Mouse (Mus musculus) midbrain, embryonic 14.5 days (tissue): ENCODE measurements around the gene Tnk1. TPM values are rescaled to one million over a fixed set of nuclear protein-coding genes. Genes with fewer than 3 reads are reported as not detected.

Experiments used
- ATAC-seq: fragments of 200-750 bp; cut with Nextera tagmentation; 2 replicates; pipeline ENCODE4 v1.8.0; 2017; ENCODE audit warnings: moderate number of reproducible peaks, moderate library complexity; ENCODE audit not compliant: low FRiP score, low TSS enrichment
- DNase-seq: peaks from one replicate; pipeline ENCODE4 v3.0.0-alpha.2; 2015
- H3K27ac ChIP-seq: fragments of 300-500 bp; sonication (generic); replicated peaks from 2 replicates; pipeline ENCODE4 v1.5.1; 2014; ENCODE audit warnings: mild to moderate bottlenecking, low read depth, low read length, moderate library complexity
- H3K27me3 ChIP-seq: fragments of 300-500 bp; sonication (generic); 2 replicates; pipeline ENCODE4 v1.6.1; 2014; ENCODE audit warnings: low read length, control low read depth, mixed read lengths; ENCODE audit not compliant: control insufficient read depth, insufficient read depth
- H3K36me3 ChIP-seq: fragments of 300-500 bp; sonication (generic); 2 replicates; pipeline ENCODE4 v1.6.1; 2014; ENCODE audit warnings: low read length, control low read depth; ENCODE audit not compliant: control insufficient read depth, insufficient read depth
- H3K4me1 ChIP-seq: fragments of 300-500 bp; sonication (generic); 2 replicates; pipeline ENCODE4 v1.6.1; 2014; ENCODE audit warnings: mild to moderate bottlenecking, antibody characterized with exemption, low read length, control low read depth; ENCODE audit not compliant: control insufficient read depth, insufficient read depth
- H3K4me2 ChIP-seq: fragments of 300-500 bp; sonication (generic); 2 replicates; pipeline ENCODE4 v1.6.1; 2014; ENCODE audit warnings: mild to moderate bottlenecking, low read length, moderate library complexity
- H3K4me3 ChIP-seq: fragments of 300-500 bp; sonication (generic); replicated peaks from 2 replicates; pipeline ENCODE4 v1.5.1; 2014; ENCODE audit warnings: low read depth, low read length
- H3K9ac ChIP-seq: fragments of 300-500 bp; sonication (generic); replicated peaks from 2 replicates; pipeline ENCODE4 v1.6.1; 2014; ENCODE audit warnings: mild to moderate bottlenecking, low read length, moderate library complexity
- H3K9me3 ChIP-seq: fragments of 300-500 bp; sonication (generic); 2 replicates; pipeline ENCODE4 v1.6.1; 2016; ENCODE audit warnings: low read length, control low read depth, mixed read lengths; ENCODE audit not compliant: control insufficient read depth
- WGBS: fragments of 180-500 bp; shearing (Covaris S2); extraction: QIAGEN DNeasy Blood & Tissue Kit; methylation state at CpG from one replicate; pipeline ENCODE4 v1.1.7; 2014; 5-methylcytosine and 5-hydroxymethylcytosine counted together
- polyA plus RNA-seq: library from polyadenylated mRNA; unstranded; fragments of >200 nt; fragmentation: Nextera tagmentation; extraction: Ambion mirVana; gene quantifications from 2 replicates; pipeline ENCODE4 v1.2.1, GENCODE M21; 2014

Tnk1 gene
- polyA plus RNA-seq, 1 experiment from 2014 or later: not detected

- no peaks in the 10 kb centered on the region for H3K9me3 ChIP-seq
- H3K4me2 ChIP-seq: no peak overlapping the region
- ATAC-seq (no peak), DNase-seq (no peak)
- H3K27me3 ChIP-seq: peaks cover 11% of the 10 kb centered on the region
- no peaks in the 10 kb centered on the region for H3K4me1 ChIP-seq
- H3K9ac ChIP-seq: no peak overlapping the region
- 75% methylated on average over 7 of the region's 7 CpGs for WGBS
- no peak overlapping the region for H3K4me3 ChIP-seq
- H3K36me3 ChIP-seq: peaks cover 35% of the 10 kb centered on the region
- H3K27ac ChIP-seq: no peak overlapping the region
Measured at GRCm38 (mm10) chr11:69853994-69854393, 4.5 kb downstream of the Tnk1 start.

GRCm38 (mm10) chr11:69850754-69851153, 7.8 kb downstream of the Tnk1 start:
- 77% methylated on average over 8 of the region's 8 CpGs for WGBS
- ATAC-seq: no peak
- H3K36me3 ChIP-seq: peaks cover 47% of the 10 kb centered on the region

GRCm38 (mm10) chr11:69849884-69850283, 8.6 kb downstream of the Tnk1 start:
- H3K4me1 ChIP-seq: peaks cover 19% of the 10 kb centered on the region
- WGBS: 97% methylated on average over 15 of the region's 15 CpGs
- H3K4me3 ChIP-seq: no peak overlapping the region
- no peak overlapping the region for H3K27ac ChIP-seq
- H3K9me3 ChIP-seq: no peaks in the 10 kb centered on the region
- H3K9ac ChIP-seq: no peak overlapping the region
- ATAC-seq (no peak), DNase-seq (no peak)
- H3K27me3 ChIP-seq: no peaks in the 10 kb centered on the region
- H3K36me3 ChIP-seq: peaks cover 47% of the 10 kb centered on the region
- no peak overlapping the region for H3K4me2 ChIP-seq

More at GRCm38 (mm10) chr11:69850754-69851153, 7.8 kb downstream of the Tnk1 start:
- no peaks in the 10 kb centered on the region for H3K9me3 ChIP-seq
- H3K27ac ChIP-seq: no peak overlapping the region
- H3K4me1 ChIP-seq: peaks cover 13% of the 10 kb centered on the region
- H3K4me3 ChIP-seq: no peak overlapping the region
- H3K27me3 ChIP-seq: no peaks in the 10 kb centered on the region
- H3K9ac ChIP-seq: no peak overlapping the region
- no peak overlapping the region for H3K4me2 ChIP-seq
- no peak for DNase-seq

GRCm38 (mm10) chr11:69849128-69849527, 9.4 kb downstream of the Tnk1 start:
- Histone ChIP-seq H3K4me2 (no peak overlapping the region), H3K4me1 (peaks cover 19% of the 10 kb centered on the region), H3K36me3 (peaks cover 47% of the 10 kb centered on the region), H3K9me3 (no peaks in the 10 kb centered on the region), H3K27me3 (no peaks in the 10 kb centered on the region), H3K4me3 (no peak overlapping the region), H3K27ac (no peak overlapping the region), H3K9ac (no peak overlapping the region)
- ATAC-seq (no peak), DNase-seq (no peak)
- WGBS: 94% methylated on average over 9 of the region's 9 CpGs

- H3K4me3 ChIP-seq: peak overlapping the region; percentile 73
- WGBS: 96% methylated on average over 6 of the region's 6 CpGs
Measured at GRCm38 (mm10) chr11:69848021-69848420, 10.5 kb downstream of the Tnk1 start.

GRCm38 (mm10) chr11:69846738-69847688, 11.5 kb downstream of the Tnk1 start:
- peak overlapping the region; percentile 73 for H3K4me3 ChIP-seq
- peak overlapping the region; percentile 90 for H3K9ac ChIP-seq
- H3K4me1 ChIP-seq: peaks cover 19% of the 10 kb centered on the region
- H3K4me2 ChIP-seq: peak overlapping the region; percentile 82
- peaks cover 42% of the 10 kb centered on the region for H3K36me3 ChIP-seq
- H3K9me3 ChIP-seq: no peaks in the 10 kb centered on the region
- no peaks in the 10 kb centered on the region for H3K27me3 ChIP-seq
- DNase-seq (peak; percentile 54), ATAC-seq (peak; percentile 53)
- WGBS: 12% methylated on average over 37 of the region's 37 CpGs
- H3K27ac ChIP-seq: peak overlapping the region; percentile 94

More at GRCm38 (mm10) chr11:69848021-69848420, 10.5 kb downstream of the Tnk1 start:
- Histone ChIP-seq H3K27me3 (no peaks in the 10 kb centered on the region), H3K9ac (no peak overlapping the region; the same call in 1 of the 2 replicates), H3K9me3 (no peaks in the 10 kb centered on the region), H3K4me2 (peak overlapping the region; percentile 82), H3K27ac (no peak overlapping the region), H3K4me1 (peaks cover 19% of the 10 kb centered on the region), H3K36me3 (peaks cover 47% of the 10 kb centered on the region)
- no peak for DNase-seq
- ATAC-seq: no peak

GRCm38 (mm10) chr11:69846198-69846680, 12.3 kb downstream of the Tnk1 start, which contains the start of gene Plscr3:
TSS of gene Plscr3 (plus strand) at chr11:69846376.
- peaks cover 34% of the 10 kb centered on the region for H3K36me3 ChIP-seq
- peak within 1 kb of the TSS; percentile 90 for H3K9ac ChIP-seq
- H3K4me1 ChIP-seq: peaks cover 19% of the 10 kb centered on the region
- no peaks in the 10 kb centered on the region for H3K27me3 ChIP-seq
- under 1% methylated on average over 38 of the region's 38 CpGs for WGBS
- peak within 1 kb of the TSS; percentile 73 for H3K4me3 ChIP-seq
- no peaks in the 10 kb centered on the region for H3K9me3 ChIP-seq
- ATAC-seq (peak; percentile 92), DNase-seq (peak; percentile 97)
- peak within 1 kb of the TSS; percentile 82 for H3K4me2 ChIP-seq
- H3K27ac ChIP-seq: peak within 1 kb of the TSS; percentile 94

- 0% methylated on average over 7 of the region's 7 CpGs for WGBS
- peaks cover 3% of the 10 kb centered on the region for H3K36me3 ChIP-seq
Measured at GRCm38 (mm10) chr11:69838714-69839104, 19.8 kb downstream of the Tnk1 start.

More at GRCm38 (mm10) chr11:69838714-69839104, 19.8 kb downstream of the Tnk1 start:
- H3K27me3 ChIP-seq: no peaks in the 10 kb centered on the region
- peak overlapping the region; percentile 99 for H3K4me2 ChIP-seq
- H3K4me3 ChIP-seq: peak overlapping the region; percentile 94
- H3K9ac ChIP-seq: peak overlapping the region; percentile 57
- H3K9me3 ChIP-seq: no peaks in the 10 kb centered on the region
- peak overlapping the region; percentile 96 for H3K27ac ChIP-seq
- peaks cover 31% of the 10 kb centered on the region for H3K4me1 ChIP-seq
- DNase-seq: no peak
- no peak for ATAC-seq
